29 mouse cellular contexts compared by ENCODE assay signal in genomic region chr4:156054130-156054529, GRCm38 (mm10). TPM values are rescaled to one million over a fixed set of nuclear protein-coding genes. Genes with fewer than 3 reads are reported as not detected.
"Had no signal": no experiment of that assay in that cellular context is flagged by ENCODE, and none has a peak within 500 bp of the region (broad histone marks: within the 10 kb centered on the region; RNA-seq: fewer than 3 reads in every experiment).

No protein-coding gene starts in this region.

- H3K9me3 ChIP-seq: limb, embryonic 12.5 days; limb, embryonic 15.5 days; megakaryocyte, embryonic 14.5 days; midbrain, embryonic 10.5 days; midbrain, embryonic 13.5 days had no signal

- ATAC-seq: inflammation-experienced regulatory T-cells, adult 6 months; lung, postnatal 0 days; midbrain, embryonic 13.5 days; midbrain, embryonic 16.5 days had no signal

- H3K4me2 ChIP-seq: limb, embryonic 12.5 days; limb, embryonic 15.5 days; liver, embryonic 11.5 days; lung, embryonic 14.5 days; midbrain, embryonic 13.5 days had no signal

- DNase-seq: layer of hippocampus, postnatal 36 days; left cerebral cortex, postnatal 4 days; lung, embryonic 14.5 days; lung, postnatal 36 days; right cerebral cortex, adult 18-20 months; right cerebral cortex, postnatal 14 days; thymus, adult 18-20 months; thymus, postnatal 36 days had no signal

- H3K9ac ChIP-seq: limb, embryonic 12.5 days; limb, embryonic 15.5 days; liver, embryonic 14.5 days; liver, postnatal 0 days; lung, embryonic 14.5 days; midbrain, embryonic 13.5 days had no signal

- H3K4me3 ChIP-seq: limb, embryonic 12.5 days; limb, embryonic 15.5 days; megakaryocyte, embryonic 14.5 days; midbrain, embryonic 10.5 days; midbrain, embryonic 13.5 days; myocyte had no signal

- H3K36me3 ChIP-seq: limb, embryonic 12.5 days; limb, embryonic 15.5 days; midbrain, embryonic 10.5 days; midbrain, embryonic 13.5 days had no signal

- H3K4me1 ChIP-seq: limb, embryonic 12.5 days; limb, embryonic 15.5 days; midbrain, embryonic 10.5 days; midbrain, embryonic 13.5 days had no signal

- H3K27me3 ChIP-seq: limb, embryonic 12.5 days; limb, embryonic 15.5 days; midbrain, embryonic 13.5 days had no signal

- H3K27ac ChIP-seq: limb, embryonic 12.5 days; limb, embryonic 15.5 days; liver, embryonic 14.5 days; midbrain, embryonic 10.5 days; midbrain, embryonic 13.5 days had no signal

RNA-seq across cellular contexts. Expression of gene Ttll10, which starts 5.1 kb away (rescaled TPM):
- total RNA-seq: left cerebral cortex, postnatal 14 days; left cerebral cortex, postnatal 4 days; monocyte, adult 5-6 weeks had no signal
- polyA plus RNA-seq: midbrain, embryonic 13.5 days; midbrain, embryonic 16.5 days; myocyte; neural tube, embryonic 11.5 days; neural tube, embryonic 14.5 days; spleen, adult 2 months had no signal

RNA-seq across cellular contexts. Expression of gene Tnfrsf18, which starts 28.2 kb away (rescaled TPM):
- total RNA-seq: layer of hippocampus, adult 8-10 months; layer of hippocampus, postnatal 10 days; layer of hippocampus, postnatal 36 days; left cerebral cortex, adult 8-10 months; left cerebral cortex, postnatal 4 days had no signal
- polyA plus RNA-seq: testis, adult 2 months had no signal

RNA-seq across cellular contexts. Expression of gene Tnfrsf4, which starts 40.5 kb away (rescaled TPM):
- polyA plus RNA-seq: midbrain, embryonic 16.5 days had no signal
